Mouse (Mus musculus) liver, embryonic 11.5 days (tissue): ENCODE results near the gene Sez6. TPM values are rescaled to one million over a fixed set of nuclear protein-coding genes. Genes with fewer than 3 reads are reported as not detected.

Source experiments
- polyA plus RNA-seq: library from polyadenylated mRNA; unstranded; fragments of >200 nt; fragmentation: Nextera tagmentation; extraction: Ambion mirVana; gene quantifications from 2 replicates; pipeline ENCODE4 v1.2.1, GENCODE M21; 2014

Gene Sez6
- polyA plus RNA-seq, 1 experiment from 2014 or later: 0.36 TPM

Other genes with a start within 250 kb of the Sez6 start
- gene Nufip2, start 244.6 kb upstream of the Sez6 start, polyA plus RNA-seq: 4.6 and 5.3 TPM in 2 replicates
- gene Cryba1, start 205.5 kb upstream of the Sez6 start, polyA plus RNA-seq: not detected in 2 replicates
- gene Myo18a, start 167.6 kb upstream of the Sez6 start, polyA plus RNA-seq: 37.1 and 38.3 TPM in 2 replicates
- gene Gm10277, start 143.1 kb upstream of the Sez6 start, polyA plus RNA-seq: 1.5 and 2.0 TPM in 2 replicates
- 6.9 and 7.2 TPM in 2 replicates for gene Pipox, start 36.7 kb upstream of the Sez6 start, polyA plus RNA-seq
- gene Phf12, start 52.0 kb downstream of the Sez6 start, polyA plus RNA-seq: 17.0 and 18.6 TPM in 2 replicates
- gene Dhrs13, start 101.5 kb downstream of the Sez6 start, polyA plus RNA-seq: 23.8 and 24.9 TPM in 2 replicates
- 44.8 TPM in 2 replicates for gene Flot2, start 107.1 kb downstream of the Sez6 start, polyA plus RNA-seq
- gene Eral1, start 149.6 kb downstream of the Sez6 start, polyA plus RNA-seq: 39.0 and 40.8 TPM in 2 replicates
- gene Fam222b, start 163.9 kb downstream of the Sez6 start, polyA plus RNA-seq: 13.9 and 17.3 TPM in 2 replicates
- gene Traf4, start 234.8 kb downstream of the Sez6 start, polyA plus RNA-seq: 53.8 and 57.6 TPM in 2 replicates
- gene Nek8, start 245.9 kb downstream of the Sez6 start, polyA plus RNA-seq: 13.1 and 14.3 TPM in 2 replicates
- gene Tlcd1, start 245.9 kb downstream of the Sez6 start, polyA plus RNA-seq: 52.5 and 57.5 TPM in 2 replicates